Mouse (Mus musculus): Measurements from ENCODE around the gene Plxnb2. TPM values are rescaled to one million over a fixed set of nuclear protein-coding genes. Genes with fewer than 3 reads are reported as not detected.

The Plxnb2 gene
- total RNA-seq (2015) (12.1 and 12.6 TPM in 2 replicates), total RNA-seq (2017) (9.3 and 14.5 TPM in 2 replicates)

DNA sequence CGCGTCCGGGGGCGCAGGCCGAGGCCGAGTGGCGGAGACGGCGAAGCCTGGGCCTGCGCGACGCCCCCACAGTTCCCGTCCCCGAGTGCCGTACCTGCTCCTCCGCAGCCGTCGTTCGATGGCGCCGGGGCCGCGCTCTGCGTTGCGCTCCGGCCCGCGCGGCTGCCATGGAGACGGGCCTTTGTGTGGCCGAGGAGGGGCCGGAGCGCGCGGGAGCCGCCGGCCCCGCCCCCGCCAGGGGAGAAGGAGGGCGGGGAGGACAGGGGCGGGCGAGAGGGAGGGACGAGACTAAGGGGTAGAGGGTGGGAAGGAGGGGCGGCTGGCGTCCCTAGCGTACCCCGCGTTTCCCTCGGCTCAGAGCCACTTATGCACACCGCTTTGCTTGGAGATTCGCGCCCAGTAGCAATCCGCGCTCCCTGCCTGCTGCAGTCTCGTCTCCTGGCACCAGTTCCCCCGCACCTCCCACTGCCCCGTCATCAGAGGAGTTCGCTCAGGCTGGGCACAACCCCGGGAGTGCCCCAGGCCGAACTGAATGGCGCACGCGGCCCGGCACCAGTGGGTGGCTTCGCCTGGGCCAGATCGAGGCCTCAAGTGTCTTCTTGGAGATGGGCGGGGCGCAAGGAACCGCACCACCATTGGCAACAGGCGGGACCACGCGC lies at the start of gene Plxnb2:
TSS of gene Plxnb2 (minus strand) at position 218 of the 659 bp plus-strand sequence.
- ATAC-seq (replicated peaks; ENCODE audit: poor library complexity) = peak; percentile 9

DNA sequence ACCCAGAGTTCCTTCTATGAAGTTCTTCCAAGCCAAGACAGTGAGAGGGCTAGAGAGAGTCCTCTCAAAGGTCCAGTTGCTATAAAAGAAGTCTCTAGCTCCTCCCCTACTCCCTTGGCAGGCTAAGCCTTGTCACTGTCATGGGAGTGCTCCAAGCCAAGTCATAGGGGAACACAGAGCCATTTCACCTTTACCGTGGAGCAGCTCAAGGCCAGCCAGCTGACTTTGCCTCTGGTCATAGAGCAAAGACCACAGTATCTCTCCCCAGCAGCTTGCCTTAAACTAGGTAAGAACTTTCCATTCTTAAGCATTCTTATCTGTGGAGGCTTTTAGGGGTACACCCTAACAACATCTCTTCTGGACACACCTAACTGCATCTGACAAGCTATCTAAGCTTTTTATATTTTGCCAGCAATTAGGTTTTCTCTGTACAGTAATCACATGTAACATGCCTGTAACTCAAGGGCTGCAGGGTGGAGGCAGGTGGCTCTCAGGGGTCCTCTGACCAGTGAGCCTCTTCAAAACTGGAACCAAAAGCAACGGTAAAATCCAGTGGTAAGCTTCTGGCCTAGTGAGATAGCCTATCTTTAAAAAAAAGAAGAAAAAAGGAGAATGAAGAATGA lies 35.1 kb upstream of the Plxnb2 start:
- ATAC-seq (replicated peaks; ENCODE audit: poor library complexity) = peak; percentile 69

DNA sequence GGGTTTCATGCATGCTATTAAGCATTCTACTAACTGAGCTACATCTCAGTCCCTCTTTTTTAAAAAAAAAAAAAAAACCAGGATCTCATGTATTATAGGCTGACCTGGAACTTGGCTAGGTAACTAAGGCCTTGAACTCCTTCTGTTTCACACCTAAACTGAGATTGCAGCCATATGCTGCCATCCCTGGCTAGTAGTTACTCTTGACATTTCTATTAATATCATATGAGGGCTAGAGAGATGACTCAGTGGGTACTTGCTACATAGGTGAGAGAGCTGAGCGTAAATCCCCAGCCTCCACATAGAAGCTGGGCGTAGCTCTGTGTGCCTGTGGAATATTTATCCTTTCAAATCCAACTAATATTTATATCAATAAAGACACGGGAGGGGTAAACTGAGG lies 34.4 kb upstream of the Plxnb2 start:
- ATAC-seq (replicated peaks; ENCODE audit: poor library complexity) = no peak

DNA sequence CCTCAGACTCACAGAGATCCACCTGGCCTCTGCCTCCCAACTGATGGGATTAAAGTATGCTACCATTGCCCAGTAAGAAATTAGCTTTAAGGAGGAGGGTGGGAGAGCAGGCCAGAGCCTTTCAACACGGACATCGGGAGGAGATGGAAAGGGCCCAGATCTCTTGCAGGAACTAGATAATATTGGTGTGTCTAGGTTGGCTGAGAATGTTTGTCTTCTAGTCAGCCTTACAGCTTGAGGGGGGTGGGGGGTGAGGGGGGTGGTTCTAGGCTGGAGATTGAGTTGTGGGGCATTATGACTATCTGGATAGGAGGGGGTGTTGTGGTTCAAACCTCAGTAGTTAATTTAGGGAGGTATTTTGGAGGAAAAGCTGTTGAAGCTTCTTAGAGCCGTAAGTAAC lies 32.9 kb upstream of the Plxnb2 start:
- ATAC-seq (replicated peaks; ENCODE audit: poor library complexity) = no peak

DNA sequence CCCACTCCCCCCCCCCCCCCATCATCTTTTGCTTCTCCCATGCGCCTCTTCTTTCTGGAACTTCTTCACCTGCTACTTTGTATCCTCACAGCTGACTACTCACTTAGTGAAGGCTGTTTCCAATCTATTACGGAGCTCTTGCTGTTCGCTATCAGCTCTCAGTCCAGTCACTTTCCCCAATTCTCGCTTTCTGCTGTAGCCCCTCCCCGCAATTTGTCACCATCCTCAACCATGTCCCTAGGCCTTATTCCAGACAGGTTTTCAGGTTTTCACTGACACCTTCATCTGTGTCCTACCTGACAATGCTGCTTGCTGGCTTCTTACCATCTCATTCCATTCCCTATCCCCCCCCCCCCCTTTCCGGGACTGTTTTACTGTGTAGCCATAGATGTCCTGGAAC lies 31.9 kb upstream of the Plxnb2 start:
- ATAC-seq (replicated peaks; ENCODE audit: poor library complexity) = no peak

DNA sequence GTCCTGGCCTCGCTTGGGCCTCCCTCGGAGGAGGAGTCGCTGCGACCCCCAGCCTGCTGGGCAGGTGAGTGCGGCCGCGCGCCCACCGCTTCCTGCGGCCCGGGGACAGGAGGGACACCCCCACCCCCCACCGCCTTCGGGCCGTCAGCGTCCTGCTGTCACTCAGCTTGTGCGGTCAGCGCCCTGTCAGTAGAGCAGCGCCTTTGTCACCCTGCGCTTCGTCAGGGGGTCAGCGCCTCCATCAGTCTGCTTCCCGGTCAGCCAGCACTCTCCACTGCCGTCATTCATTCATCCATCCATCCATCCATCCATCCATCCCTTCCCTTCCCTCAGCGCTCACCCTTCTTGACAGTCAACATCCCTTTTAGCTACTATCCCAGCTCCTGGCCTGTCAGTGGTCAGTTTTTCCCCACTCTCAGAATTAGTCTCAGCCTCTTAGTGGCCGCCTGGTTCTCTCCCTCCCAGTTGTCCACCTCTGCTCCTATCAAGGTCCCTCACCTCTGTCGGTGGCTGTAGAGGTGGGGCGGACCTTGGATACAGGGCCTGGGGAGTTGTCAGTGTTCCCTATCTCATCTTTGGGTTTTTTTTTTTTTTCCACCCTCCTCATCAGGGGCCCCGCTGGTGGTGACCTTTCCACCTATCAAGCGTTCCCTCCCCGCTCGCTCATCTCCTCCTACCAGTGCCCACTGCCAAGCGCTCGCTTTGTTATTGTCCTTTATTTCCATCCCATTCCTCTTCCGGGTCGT lies 31.3 kb upstream of the Plxnb2 start:
- ATAC-seq (replicated peaks; ENCODE audit: poor library complexity) = no peak

DNA sequence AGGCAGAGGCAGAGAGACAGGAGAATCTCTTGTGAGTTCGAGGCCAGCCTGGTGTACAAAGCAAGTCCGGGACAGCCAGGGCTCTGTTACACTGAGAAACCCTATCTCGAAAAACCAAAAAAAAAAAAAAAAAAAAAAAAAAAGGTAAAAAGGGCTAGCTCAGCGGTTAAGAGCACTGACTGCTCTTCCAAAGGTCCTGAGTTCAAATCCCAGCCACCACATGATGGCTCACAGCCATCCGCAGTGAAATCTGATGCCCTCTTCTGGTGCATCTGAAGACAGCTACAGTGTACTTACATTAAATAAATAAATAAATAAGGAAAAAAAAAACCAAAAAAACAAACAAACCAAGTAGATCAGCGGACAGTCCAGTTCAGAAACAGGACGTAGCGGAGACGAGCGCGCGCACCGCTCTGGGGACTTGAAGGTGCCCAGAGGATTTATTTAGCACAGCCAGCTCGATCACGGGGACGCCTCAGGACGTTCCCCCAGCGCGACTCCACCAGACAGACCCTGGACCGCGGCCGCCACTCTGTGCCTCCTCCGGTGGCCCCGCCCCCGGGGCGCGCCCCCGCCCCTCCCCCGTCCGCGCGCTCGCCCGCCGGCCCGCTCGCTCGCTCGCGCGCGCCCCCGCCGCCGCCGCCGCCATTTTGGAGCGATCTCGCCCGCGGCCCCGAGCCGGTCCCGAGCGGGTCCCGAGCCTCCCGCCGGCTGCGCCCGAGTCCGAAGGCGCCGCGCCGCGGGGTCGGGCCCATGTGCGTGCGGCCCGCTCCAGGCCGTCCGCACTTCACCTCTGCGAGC lies 30.5 kb upstream of the Plxnb2 start, which contains the start of gene Ppp6r2:
TSS of gene Ppp6r2 (plus strand) at position 639 of the 801 bp plus-strand sequence.
- peak; percentile 36 for ATAC-seq (replicated peaks; ENCODE audit: poor library complexity)

DNA sequence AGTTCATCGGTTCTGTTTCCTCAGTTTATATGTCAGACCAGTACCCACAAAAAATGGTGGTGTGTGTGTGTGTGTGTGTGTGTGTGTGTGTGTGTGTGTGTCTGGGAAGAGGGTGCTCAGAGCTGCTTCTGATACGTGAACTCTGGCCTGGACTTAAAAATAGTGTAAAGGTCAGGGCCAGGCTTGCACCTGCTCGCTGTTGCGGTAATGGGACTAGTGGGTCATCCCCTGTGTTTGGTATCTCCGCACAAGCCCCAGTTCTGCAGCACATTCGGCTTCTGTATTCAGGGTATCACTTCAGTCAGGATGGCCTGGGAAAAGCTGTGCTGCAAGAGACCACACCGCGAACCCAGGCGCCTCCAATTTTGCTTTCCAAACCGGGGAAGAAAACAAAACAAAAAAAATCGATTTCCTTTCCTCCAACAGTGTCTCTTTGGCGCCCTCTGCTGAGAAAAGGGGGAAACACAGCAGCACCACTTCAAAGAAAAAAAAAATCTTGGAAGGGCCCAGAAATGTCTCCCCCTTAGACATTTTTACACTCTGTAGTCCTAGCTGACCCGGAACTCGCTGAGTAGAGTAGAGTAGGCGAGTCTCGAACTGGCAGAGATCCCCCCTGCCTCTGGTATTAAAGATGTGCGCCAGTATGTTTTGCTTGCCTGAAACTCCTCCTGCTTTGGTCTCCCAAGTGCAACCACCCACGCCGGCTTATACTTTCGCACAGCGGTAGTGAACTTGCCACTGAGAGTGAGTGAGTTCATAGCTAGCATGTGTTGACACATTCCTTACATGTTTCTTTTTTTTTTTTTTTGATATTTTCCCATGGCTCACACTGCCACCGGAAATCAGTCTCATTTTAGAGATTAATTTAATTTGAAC lies 29.5 kb upstream of the Plxnb2 start:
- peak; percentile 66 for ATAC-seq (replicated peaks; ENCODE audit: poor library complexity)

DNA sequence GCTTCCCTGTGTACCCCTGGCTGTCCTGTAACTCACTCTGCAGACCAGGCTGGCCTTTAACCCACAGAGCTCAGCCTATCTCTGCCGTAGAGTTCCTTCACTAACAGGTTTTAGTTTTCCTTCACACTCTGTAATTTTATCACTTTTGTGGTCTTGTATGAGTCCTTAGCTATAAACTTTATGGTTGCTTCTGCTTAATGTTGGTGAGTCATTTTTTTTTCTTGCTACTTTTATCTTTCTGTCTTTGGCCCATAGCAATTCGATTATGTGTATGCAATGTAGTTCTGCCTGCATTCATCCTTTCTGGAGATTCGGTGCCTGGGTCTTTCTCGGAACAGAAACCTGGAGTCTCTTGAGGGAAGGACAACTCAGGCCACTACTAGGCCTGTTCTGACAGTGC lies 26.9 kb upstream of the Plxnb2 start:
- ATAC-seq (replicated peaks; ENCODE audit: poor library complexity) = no peak

DNA sequence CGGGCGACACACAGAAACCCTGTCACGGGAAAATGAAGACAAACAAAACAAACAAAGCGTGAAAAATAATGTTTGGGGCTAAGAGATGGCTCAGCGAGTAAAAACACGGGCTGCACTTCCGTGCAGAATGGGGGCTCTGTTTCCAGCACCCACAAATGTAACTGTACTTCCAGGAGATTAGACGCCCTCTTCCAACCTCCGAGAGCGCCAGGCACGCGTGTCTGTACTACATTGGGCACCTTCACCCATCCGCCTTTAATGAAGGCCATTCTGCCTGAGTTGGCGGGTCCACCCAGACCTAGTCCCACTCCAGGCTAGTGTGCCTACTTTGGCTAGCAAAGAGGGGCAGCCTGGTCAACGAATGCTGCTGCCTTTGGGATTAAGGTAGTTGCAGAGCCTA lies 16.5 kb upstream of the Plxnb2 start:
- no peak for ATAC-seq (replicated peaks; ENCODE audit: poor library complexity)

DNA sequence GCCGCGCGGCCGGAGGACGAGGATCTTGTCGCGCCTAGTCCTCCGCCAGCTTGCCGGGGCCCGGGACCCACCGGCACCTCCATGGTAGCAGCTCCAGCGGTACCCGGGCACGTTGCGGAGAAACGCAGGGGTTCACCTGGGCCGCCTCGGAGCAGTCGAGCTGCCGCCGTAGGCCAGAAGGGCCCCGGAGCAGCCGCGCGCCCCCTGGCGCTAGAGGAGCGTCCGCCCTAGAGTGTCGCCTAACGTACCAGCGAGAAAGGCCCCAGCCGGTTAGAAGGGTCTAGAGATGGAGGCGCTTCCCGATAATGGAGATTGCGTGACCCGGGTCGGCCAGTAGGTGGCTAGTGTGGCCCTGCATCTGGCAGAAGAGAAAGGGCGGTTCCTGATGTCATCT lies 15.7 kb upstream of the Plxnb2 start, which contains the start of gene Dennd6b:
TSS of gene Dennd6b (minus strand) at position 184 of the 394 bp plus-strand sequence.
- ATAC-seq (replicated peaks; ENCODE audit: poor library complexity) = peak; percentile 97

DNA sequence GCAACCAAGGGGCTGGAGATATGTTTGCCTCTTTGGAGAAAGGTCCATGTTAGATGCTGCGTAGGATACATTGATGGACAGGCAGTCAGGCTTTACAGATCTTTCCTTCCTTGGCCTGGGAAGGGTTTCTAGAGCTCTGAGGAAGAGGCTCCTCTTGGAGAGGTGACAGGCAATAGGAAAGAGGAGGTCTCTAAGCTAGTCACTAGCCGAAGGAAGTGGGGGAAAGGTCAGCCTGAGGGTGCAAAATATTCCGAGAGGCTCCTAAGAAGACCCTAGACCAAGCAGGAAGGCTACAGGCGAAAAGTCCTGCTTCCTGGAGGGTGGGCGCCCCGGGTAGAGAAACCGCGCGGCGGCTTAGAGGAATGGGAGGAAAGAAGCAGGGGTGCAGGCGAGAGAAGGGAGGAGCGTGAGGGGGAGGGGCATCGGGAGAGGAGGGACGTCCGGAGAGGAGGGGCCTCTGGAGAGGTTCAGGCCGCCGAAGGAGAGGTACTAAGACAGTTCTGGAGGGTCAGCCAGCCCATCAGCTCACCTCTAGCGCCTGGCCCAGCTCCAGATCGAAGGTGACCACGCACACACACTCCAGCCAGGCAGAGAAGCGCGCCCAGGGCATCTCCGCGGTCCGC lies 15.2 kb upstream of the Plxnb2 start:
- ATAC-seq (replicated peaks; ENCODE audit: poor library complexity) = peak; percentile 89

DNA sequence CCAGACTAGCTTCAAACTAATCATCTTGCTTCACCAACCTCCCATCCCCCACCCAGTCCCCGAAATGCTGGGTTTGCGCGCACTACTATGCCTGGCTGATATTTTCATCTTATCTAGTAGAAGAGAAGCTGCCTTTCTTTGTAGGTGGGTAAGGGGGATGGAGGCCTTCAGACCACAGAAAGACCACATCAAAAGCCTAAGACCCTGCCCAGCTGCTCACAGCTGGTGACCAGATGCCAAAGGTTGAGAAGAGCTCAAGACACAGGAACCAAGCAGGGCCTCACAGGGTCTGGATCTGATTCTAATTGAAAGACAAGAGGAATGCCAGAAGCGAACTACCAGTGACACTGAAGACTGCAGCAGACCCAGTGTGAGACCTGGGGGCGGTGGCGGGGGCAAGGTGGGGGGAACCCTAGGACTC lies 14.7 kb upstream of the Plxnb2 start:
- no peak for ATAC-seq (replicated peaks; ENCODE audit: poor library complexity)

DNA sequence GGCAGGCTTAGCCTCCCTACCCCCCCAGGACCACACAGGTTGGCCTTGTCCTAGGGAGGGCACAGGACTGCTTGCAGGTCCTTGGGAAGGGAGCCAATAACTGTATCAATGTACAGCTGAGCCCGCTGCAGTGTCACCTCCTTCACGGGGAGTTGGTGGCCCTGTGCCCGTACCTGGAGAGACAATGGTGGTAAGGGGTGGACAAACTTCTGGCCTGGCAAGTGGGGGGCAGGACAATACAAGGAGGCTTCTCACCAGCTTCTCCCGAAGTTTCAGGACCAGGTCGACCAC lies 4.3 kb upstream of the Plxnb2 start:
- no peak for ATAC-seq (replicated peaks; ENCODE audit: poor library complexity)

DNA sequence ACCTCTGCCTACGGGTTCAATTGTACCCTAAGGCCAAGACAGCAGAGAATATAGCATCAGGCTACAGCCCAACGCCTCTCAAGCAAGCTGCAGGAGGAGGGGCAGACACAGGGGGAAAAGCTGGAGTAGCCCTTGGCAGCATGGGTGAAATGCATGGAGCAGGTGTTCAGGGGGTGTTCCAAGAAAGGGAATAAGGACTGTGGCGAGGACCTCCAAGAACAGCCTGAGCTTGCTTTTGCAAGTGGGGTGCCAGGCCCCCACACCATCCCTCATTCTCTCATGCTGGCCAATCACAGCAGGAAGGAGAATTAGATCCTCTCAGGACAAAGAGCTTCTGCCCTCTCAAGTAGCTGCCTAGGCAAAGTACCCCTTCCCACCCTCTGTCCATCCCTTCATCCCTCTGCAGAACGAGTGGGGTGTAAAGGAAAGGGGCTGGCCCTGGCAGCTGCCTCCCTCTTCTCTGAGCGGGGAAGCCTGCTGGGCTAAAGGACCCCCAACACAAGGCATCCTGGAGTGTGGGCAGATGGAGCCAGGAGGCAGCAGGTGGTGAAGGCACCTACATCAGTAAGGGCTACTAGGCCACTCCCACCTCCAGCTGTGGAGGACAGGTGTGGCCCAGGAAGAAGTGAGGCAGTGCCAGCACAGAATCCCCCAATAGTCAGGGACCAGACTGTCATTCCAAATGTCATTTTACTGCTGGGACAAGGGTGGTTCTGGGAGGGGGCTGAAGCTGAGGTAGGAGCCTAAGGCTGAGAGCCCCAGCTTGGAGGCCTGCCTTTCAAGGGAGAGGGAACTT lies 3.8 kb upstream of the Plxnb2 start:
- no peak for ATAC-seq (replicated peaks; ENCODE audit: poor library complexity)

DNA sequence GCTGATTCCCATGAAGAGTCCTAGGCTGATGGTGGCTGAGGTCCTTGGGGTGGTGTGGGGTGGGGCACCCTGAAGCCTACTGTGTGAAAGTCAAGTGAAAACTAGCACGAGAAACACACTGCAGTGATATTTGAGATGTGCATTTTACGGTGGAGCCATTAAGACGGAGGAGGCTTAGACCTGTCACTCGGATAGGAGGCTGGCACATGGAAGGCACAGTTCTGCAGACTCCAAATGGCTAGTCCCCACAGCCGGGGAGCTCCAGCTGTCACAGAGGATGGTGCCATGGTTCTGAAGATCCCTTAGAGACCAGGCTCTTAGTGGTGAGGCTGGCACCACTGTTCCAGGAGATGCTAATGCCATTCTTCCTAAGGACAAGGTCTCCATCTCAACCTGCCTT lies 2.3 kb upstream of the Plxnb2 start:
- ATAC-seq (replicated peaks; ENCODE audit: poor library complexity) = no peak

DNA sequence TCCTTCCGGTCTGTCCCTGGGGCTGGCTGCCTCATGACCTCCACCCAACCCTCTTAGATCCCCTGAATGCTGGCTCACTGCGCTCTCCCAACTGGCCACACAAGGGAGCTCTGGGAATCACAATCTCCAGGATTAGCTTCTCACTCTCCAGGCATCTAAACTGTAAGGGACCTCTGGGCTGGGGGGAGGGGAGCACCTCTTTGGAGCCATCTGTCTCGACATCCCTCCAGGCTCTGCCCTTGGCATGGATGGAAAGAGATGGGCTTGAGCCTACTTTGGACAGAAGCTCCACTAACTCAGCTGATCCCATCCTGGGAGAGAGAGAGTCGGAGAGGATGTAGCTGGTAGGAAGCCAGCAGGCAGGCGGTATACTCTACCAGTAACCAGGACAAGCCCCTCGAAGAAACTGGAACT lies 1.7 kb upstream of the Plxnb2 start:
- ATAC-seq (replicated peaks; ENCODE audit: poor library complexity) = no peak

DNA sequence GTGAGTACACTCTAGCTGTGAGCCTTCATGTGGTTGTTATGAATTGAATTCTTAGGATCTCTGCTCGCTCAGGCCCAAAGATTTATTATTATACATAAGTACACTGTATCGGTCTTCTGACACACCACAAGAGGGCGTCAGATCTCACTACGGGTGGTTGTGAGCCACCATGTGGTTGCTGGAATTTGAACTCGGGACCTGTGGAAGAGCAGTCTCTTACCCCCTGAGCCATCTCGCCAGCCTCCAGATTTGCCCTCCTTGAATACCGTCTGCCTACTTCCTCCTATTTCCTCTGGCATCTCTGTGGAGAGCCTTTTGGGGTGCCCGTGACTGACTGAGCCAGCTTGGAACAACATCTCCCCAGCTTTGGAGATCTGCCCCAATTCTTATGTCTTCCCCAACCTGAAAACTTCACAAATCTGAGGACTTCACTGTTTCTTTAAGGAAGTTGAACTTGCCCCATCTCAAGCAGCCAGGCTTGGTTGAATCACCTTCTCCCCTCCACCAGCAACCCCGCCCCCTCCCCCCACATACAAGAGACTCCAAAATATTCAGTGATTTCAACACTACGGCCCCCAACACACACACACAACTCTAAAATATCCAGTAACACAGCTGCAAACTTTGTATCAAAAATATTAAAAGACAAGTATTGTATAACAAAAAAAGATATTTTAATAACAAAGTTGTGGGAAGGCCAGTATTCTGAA lies 1.1 kb upstream of the Plxnb2 start:
- ATAC-seq (replicated peaks; ENCODE audit: poor library complexity) = no peak

All from megakaryocyte progenitor cell, adult 5-6 weeks (primary cell).